8 mouse cellular contexts compared by ENCODE assay signal in genomic region chr14:33978604-33979059, GRCm38 (mm10). TPM values are rescaled to one million over a fixed set of nuclear protein-coding genes. Genes with fewer than 3 reads are reported as not detected.
DNase-seq lines count a peak whose midpoint lies in the region; ATAC-seq and TF ChIP-seq lines count a peak whose summit lies in the region.

Gene Zfp488 (minus strand): TSS chr14:33978764.

- no peak within 1 kb of the TSS for H3K4me3 ChIP-seq in lung, postnatal 0 days (ENCODE audit: low read depth, low read length)
- H3K4me3 ChIP-seq in neural tube, embryonic 15.5 days (replicated peaks): peak within 1 kb of the TSS; percentile 43

- no peaks in the 10 kb centered on the region for H3K9me3 ChIP-seq in lung, postnatal 0 days (ENCODE audit: low read length)
- H3K9me3 ChIP-seq in neural tube, embryonic 15.5 days (replicated peaks): no peaks in the 10 kb centered on the region

- TF ChIP-seq EP300 in lung, postnatal 0 days (IDR thresholded peaks at IDR 0.05): no peak

- H3K27ac ChIP-seq in lung, postnatal 0 days (ENCODE audit: low read length): no peak within 1 kb of the TSS
- no peak within 1 kb of the TSS for H3K27ac ChIP-seq in neural tube, embryonic 15.5 days (replicated peaks)

- 3% methylated on average over 25 of the region's 25 CpGs for WGBS in lung, postnatal 0 days
- WGBS in neural tube, embryonic 15.5 days: 2% methylated on average over 25 of the region's 25 CpGs

- H3K36me3 ChIP-seq in lung, postnatal 0 days (ENCODE audit: insufficient read depth, low read length): no peaks in the 10 kb centered on the region
- no peaks in the 10 kb centered on the region for H3K36me3 ChIP-seq in neural tube, embryonic 15.5 days

- DNase-seq in cerebellum, adult 9-11 months: peak; percentile 45
- no peak for DNase-seq in cerebellum, adult 11-12 months
- no peak for DNase-seq in lung, postnatal 0 days (ENCODE audit: low spot score)
- no peak for DNase-seq in lung, postnatal 25 days (ENCODE audit: low spot score)
- peak; percentile 12 for DNase-seq in hindlimb bud, embryonic 11.5 days (ENCODE audit: extremely low spot score, low read depth, low spot score)
- DNase-seq in gastrocnemius, postnatal 4 days (ENCODE audit: low spot score in 2 of 2): no peak
- DNase-seq in adrenal gland, postnatal 14 days: no peak

- H3K4me1 ChIP-seq in lung, postnatal 0 days (ENCODE audit: insufficient read depth, low read depth, low read length): no peaks in the 10 kb centered on the region
- peaks cover 14% of the 10 kb centered on the region; the same call in 1 of the 2 replicates for H3K4me1 ChIP-seq in neural tube, embryonic 15.5 days

- no peak within 1 kb of the TSS for H3K9ac ChIP-seq in lung, postnatal 0 days (replicated peaks; ENCODE audit: low read depth)
- H3K9ac ChIP-seq in neural tube, embryonic 15.5 days (replicated peaks): peak within 1 kb of the TSS; percentile 42

- TF ChIP-seq CTCF in lung, postnatal 0 days (IDR thresholded peaks at IDR 0.05): no peak

- H3K27me3 ChIP-seq in lung, postnatal 0 days (replicated peaks; ENCODE audit: insufficient read depth, low read length): no peaks in the 10 kb centered on the region
- H3K27me3 ChIP-seq in neural tube, embryonic 15.5 days (replicated peaks): peaks cover 5% of the 10 kb centered on the region; the same call in 1 of the 2 replicates

- peak within 1 kb of the TSS; percentile 43 for H3K4me2 ChIP-seq in lung, postnatal 0 days (replicated peaks; ENCODE audit: low read depth, low read length)
- peak within 1 kb of the TSS; percentile 77 for H3K4me2 ChIP-seq in neural tube, embryonic 15.5 days

- no peak for ATAC-seq in lung, postnatal 0 days
- ATAC-seq in neural tube, embryonic 15.5 days (ENCODE audit: low FRiP score): peak; percentile 68

RNA-seq across cellular contexts. Expression of gene Zfp488, which starts in this region (rescaled TPM):
- not detected in 2 replicates for polyA plus RNA-seq in lung, postnatal 0 days (2015; fragmentation: Nextera tagmentation; extraction: Ambion mirVana)
- 0.84 and 0.96 TPM in 2 replicates for polyA plus RNA-seq in neural tube, embryonic 15.5 days (2015; fragmentation: Nextera tagmentation; extraction: Ambion mirVana)
- total RNA-seq in gastrocnemius, postnatal 4 days (2021): under 1 TPM; 0.18 to 0.29 TPM
- total RNA-seq in adrenal gland, postnatal 14 days (2021): not detected in 2 replicates

Comparison
In these comparisons a context has a peak if more than half of its experiments do, and no peak if none do; other contexts are left out.
1. DNase-seq: peak in cerebellum, adult 9-11 months (single experiment) and hindlimb bud, embryonic 11.5 days (single experiment); none in cerebellum, adult 11-12 months (single experiment), lung, postnatal 0 days (single experiment), lung, postnatal 25 days (single experiment), gastrocnemius, postnatal 4 days (0 of 2) and adrenal gland, postnatal 14 days (single experiment).
2. Peak in ATAC-seq, H3K4me3 ChIP-seq, H3K9ac ChIP-seq and H3K4me2 ChIP-seq in neural tube, embryonic 15.5 days; RNA of the gene not detected or under 1 TPM.